Mouse (Mus musculus) adrenal gland, adult (tissue): Measurements from ENCODE around the gene Insr.
A peak's percentile ranks its signal among the peaks of the same experiment; 100 is the strongest.

Experiments
- DNase-seq, 2 experiments: peaks; one replicate each; pipeline ENCODE4 v3.0.0; 2022 to 2023; ENCODE audit warnings: low spot score in 1 of 2; ENCODE audit not compliant: inconsistent age in 2 of 2

Insr gene

DNA sequence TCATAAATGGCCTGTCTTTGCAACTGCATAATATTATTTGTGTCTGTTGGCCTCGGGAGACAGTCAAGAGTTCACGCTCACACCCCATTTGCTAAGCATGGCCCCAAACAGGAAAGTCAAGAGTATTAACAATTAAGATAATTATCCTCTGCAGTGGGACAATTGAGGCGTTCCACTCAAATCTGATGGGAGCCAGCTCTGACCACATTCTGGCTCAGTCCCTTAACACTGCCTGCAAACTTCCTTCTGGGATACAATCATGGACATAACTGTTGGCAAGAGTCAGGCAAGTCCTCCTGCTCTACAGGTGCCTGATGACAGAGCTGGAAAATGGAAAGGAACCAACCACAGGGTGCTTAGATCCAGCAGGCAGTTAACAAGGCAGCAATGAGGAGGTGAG, 43.1 kb downstream of the Insr start:
- no peak for DNase-seq

DNA sequence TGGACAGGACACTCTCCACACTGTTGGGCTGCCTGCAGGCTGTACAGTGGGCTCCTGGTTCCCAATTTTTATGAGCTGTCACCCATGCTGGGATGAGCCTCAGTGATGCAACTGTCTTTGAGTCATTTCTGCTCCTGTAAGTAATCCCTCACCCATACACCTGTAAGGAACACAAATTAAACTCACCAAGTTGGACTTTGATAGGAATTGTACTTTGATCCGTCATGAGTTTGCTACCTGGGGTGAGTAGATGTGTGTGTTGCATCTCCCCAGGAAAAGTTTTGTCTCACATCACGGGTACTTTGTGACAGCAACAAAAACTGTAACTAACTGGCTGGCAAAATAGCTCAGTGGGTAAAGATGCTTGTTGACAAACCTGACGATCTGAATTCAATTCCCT, 44.8 kb downstream of the Insr start:
- DNase-seq, result no peak

DNA sequence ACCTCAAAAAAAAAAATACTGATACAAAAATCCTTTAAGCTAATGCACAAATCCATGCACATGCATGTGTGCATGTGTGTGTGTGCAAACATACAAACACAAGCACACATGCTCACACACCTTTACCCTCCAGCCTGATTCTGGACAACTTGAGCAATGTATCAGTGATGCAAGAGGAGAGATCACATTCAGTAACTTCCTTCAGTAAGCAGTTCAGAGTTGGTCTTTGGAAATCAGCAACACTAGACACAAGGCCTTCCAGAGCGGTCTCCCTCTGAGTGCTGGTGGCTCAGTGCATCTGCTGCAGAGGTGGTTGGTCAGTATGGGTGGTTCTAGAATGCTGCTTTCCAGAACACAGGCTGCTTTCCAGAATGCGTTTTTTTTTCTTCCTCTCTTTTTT, 46.8 kb downstream of the Insr start:
- no peak for DNase-seq

DNA sequence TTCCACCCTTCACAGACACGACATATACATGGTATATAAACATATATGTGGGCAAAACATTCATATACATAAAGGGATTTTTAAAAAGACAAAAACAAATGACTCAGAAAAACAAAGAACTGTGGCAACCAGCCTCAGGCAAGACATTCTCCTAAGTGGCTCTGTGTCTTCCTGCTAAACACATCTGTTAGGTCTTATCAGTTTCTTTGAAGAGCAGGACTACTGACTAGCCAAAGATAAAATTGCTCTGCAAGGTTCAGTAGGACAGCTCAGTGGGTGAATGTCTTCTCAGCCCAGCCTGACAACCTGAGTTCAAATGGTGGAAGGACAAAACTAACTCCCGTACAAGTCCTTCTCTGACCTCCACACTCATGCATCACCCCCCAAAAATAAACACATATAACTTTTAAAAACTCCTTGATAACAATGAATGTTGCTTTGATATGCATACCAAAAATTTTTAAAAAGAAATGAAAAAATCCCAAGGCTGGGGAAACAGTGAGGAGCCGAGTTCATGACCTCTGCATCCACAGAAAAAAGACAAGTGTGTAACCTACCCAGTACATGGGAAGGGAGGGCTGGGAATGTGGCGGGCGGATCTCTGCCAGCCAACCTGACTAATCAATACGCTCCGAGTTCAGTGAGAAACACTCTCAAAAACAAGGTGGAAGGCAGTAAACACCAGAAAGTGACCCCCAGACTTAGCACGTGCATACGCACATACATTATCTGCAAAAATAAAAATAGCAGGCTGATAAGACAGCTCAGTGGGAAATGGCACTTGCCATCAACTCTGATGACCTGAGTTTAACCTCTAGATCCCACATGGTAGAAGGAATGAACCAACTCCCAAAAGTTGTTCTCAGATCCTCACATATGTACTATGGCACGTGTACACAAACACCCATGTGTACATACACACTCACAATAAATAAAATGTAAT, 49.0 kb downstream of the Insr start:
- no peak for DNase-seq

DNA sequence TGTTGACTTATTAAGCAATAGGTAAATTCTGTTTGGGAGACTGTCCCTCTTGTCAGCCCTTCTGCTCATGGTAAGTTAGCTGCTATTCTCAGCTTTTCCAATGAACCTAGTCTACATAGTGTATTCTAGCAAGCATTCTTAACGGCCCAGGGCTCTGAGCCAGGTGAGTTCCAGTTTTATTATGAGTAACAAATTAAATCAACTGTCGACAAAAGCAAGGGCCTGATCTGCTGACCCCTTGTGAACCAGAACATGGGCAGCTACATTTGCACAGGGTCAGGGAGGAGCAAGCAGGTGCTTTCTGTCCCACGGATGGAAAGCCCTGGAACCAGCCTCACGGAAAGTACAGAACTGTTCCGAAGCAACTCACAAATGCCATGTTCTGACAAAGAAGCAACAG, 52.0 kb downstream of the Insr start:
- no peak for DNase-seq

DNA sequence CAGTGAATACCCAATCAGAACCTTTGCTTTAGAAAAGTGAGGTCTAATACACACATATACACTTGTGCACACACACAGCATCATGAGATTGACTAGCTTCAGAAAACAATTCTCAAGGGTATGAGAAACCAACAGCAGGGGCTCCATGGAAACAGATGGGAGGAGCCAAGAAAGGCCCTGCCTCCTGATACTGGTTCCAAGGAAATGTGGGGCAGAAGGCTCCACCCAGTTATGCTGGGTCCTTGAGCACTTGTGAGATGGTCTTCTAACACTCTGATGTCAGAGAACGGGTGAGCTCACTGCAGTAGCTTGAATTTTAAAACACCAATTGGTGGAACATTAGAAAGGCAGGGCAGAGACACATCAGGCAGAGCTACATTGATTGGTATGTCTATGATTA, 53.7 kb downstream of the Insr start:
- peak in 1 of 2 experiments; percentile 82 for DNase-seq

DNA sequence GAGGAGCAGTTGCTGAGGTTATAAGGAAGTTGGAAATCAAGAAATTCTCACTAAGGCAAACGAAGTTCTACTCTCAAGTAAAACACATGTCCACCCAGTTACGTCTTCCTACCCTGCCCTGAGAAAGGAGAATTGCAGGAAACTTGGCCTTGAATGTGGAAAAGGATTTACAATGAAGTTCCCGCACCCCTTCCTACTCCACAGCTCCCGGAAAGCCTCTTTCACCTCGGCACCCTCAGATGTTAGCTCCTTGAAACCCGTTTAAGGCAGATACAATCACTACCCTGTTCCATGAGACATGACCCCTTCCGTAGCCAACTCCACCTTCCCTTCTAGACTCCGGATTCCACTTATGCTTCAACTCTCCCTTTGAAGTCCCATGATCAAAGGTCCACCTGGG, 54.2 kb downstream of the Insr start:
- no peak for DNase-seq

DNA sequence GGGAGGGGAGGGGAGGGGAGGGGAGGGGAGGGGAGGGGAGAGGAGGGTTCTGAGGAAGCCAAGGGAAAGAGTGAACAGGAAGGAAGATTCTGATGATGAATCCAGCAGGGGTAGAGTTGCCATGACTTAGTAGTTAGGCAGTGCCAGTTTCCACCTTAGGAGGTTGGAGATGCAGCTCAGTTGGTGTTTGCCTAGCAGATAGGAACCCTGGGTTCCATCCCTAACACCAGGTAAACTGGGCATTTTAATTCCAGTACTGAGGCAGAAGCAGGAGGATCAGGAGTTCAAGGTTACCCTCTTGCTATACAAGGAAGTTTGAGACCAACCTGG, 56.8 kb downstream of the Insr start:
- no peak for DNase-seq

DNA sequence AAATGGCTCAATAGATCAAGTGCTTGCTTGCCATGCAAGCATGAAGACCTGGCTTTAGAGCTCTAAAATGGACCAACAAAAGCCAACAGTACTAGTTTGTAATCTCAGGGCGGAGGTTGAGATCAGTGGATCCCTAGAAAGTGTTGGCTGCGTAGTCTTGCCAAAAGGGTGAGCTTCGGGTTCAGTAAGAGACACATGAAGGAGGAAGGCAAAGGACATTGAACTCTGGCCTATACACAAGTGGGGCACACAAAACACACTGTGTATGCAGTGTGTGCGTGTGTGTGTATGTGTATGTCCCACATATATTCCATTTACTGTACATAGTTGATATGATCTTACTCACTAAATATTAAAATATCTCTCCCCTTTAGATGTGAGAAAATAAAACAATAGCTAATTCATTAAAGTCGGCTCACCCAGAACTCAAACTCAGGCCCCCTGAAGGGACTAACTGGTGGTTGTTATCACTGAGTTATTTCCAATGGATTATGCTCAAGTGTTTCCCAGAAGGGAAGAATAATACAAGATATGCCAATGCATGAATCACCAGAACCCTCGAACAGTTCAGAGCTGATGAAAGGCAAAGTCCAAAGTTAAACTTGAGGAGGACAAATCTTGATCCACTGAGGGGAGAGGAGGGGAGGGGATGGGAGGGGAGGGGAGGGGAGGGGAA, 57.3 kb downstream of the Insr start:
- peak in 1 of 2 experiments; percentile 66 for DNase-seq

DNA sequence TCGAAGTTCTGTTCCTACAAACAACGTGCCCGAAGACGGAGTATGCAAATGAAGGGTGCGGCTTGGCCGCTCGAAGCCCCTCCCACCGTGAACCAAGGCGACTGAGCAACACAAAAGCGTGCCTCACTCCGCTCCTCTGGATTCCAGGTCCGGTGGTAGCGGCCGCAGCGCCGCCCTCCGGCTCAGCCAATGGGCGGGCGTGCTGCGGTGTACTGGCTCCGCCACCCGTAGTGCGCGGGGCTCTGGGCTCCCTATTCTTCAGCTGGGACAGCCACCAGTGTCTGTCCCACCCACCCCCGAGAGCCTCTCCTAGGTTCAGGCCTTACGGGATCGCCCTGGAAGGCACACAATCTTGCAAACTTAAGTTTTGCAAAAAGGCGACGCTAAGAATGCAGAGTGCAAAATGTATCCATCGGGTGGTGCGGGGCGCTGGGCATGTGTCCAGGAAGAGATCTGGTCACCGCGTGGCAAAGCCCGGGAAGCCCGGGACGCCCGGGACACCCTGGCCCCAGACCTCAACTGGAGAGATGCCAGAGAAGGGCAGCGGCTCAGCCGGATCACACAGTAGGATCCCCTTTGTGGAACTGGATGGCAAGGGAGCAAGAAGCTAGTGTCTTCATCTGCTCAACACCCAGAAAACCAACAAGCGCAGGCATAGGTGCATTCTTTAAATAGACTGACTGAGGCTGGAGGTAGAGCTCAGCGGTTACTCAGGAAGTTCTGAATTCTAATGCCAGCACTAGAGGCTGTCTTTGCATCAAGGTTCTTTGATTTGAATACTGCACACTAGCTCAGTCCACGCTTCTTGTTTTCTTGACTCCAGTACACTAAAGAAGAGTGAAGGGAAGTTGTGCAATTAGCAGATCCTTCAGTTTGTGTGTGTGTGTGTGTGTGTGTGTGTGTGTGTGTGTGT, 58.1 kb downstream of the Insr start:
- peak; percentile 93 to 96 for DNase-seq

DNA sequence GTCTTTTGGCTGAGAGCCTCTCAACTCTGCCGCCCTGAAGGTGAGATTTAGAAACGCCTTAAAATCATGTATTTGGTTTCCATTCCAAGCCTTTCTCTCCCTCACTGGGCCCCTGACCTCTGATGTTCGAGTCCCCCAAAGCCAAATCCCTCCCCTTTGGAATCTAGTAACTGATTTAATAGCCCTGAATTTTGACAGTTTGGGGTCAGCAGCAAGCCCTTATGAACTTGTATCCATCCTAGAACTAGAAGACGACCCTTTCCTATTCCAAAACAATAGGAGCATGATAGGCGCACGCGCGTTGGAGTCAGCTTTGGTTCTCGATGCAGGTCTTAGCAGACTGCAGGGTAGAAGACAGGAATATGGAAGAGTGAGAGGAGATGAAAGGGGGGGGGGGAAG, 58.9 kb downstream of the Insr start:
- DNase-seq, result peak; percentile 50 to 85

DNA sequence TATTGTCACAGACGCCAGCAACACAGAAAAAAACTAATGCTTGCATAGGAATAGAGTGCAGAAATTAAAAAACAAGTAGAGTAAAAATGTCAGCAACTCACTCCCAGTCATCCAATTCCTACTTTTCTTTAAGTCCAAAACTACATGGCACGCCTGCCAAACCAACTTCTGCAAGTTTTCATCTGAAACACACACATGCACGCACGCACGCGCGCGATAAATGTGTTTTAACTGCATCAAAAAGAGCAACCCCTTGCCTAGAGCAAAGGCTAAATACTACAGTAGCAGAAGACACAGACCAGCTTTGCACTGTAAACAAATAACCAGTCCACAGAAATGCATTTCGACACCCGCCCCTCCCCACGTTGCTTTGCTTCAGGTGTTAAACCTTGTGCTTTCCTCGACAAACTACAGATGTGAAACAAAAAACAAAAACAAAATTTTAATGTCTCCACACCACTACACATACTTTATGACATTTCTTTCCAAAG, 59.5 kb downstream of the Insr start:
- peak in 1 of 2 experiments; percentile 74 for DNase-seq

DNA sequence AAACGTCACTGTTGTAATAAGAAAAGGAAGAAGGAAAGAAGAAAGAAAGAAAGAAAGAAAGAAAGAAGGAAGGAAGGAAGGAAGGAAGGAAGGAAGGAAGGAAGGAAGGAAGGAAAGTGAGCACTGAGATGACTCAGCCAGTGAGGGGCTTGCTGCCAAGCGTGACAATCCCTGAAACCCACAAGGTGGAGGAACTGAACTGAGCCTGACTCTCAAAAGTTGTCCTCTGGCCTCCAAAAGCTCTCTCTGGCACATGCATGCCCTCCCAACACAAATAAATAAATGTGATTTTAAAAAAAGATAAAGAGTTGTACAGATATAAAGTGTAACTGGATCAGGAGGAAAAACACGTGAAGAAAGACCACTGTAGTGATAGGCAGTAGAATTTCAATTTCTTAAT, 60.2 kb downstream of the Insr start:
- peak in 1 of 2 experiments; percentile 61 for DNase-seq

DNA sequence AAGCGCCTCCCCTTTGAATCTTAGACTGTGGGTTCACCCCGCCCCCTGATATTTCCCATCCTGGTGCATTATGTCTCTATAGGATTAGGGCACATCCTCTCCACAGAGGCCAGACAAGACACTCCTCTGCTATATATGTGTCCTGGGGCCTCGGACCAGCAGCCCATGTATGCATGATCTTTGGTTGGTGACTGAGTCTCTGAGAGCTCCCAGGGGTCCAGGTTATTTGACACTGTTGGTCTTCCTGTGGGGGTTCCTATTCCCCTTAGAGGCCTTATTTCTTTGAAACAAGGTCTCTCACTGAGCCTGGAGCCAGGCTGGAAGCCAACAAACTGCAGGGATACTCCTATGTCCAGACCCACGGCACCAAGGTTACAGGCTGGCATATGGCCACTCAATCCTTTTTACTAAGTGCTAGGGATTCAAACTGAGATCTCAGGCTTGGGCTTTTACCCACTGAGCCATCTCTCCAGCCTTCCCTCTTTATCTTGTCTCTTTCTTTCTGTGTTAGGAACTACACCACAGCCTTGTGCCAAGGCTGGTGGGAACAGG, 62.8 kb downstream of the Insr start:
- DNase-seq, result peak; percentile 57 to 84

DNA sequence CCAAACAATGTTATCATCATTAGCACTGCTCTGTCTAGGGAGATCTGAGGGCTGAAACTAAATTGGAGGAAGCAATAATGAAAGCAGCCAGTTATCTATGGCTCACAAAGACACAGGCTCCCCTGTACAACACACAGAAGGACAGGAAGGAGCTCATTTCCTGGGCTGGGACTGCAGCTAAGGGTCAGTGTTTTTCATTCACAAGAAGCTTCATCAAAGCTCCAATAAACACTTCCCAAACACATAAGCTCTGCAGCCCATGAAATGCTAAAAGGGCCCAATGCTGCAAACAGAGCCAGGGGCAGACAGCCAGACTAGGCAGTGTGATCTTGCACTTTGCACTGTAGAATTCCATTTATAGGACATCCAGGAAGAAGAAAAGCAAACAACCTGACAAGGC, 63.9 kb downstream of the Insr start:
- peak in 1 of 2 experiments; percentile 76 for DNase-seq

DNA sequence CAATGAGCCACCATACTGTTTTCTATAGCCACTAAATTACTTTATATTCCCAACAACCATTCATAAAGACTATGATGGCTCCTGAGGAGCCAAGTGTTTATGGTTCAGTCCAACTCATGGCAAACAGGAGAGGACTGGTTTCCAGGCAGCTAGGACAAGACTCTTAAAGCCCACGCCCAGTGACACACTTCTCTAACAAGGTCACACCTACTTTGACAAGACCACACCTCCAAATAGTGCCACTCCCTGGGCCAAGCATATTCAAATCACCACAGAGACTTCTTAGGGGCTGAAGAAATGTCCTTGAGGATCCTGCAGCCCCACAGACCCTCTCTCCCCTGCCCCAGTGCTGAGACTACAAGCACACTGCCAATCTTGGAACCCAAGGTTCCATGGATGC, 64.8 kb downstream of the Insr start:
- no peak for DNase-seq

DNA sequence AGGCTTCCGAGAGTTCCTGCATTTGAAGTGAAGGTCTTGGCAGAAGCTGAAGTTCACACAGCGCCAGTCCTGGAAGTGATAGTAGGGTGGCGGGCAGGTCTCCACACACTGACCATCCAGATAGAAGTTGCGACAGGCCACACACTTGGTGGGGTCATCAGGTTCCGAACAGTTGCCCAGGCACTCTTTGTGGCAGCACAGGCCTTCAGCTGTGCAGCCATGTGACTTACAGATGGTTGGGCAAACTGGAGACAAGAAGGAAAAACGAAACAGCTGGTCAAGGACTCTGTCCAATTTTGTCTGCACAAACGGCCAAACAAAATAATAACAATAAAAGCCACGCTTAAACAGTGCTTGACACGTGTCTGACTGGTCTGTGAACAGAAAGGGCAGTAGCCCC, 68.0 kb downstream of the Insr start:
- DNase-seq, result peak; percentile 68 to 90

DNA sequence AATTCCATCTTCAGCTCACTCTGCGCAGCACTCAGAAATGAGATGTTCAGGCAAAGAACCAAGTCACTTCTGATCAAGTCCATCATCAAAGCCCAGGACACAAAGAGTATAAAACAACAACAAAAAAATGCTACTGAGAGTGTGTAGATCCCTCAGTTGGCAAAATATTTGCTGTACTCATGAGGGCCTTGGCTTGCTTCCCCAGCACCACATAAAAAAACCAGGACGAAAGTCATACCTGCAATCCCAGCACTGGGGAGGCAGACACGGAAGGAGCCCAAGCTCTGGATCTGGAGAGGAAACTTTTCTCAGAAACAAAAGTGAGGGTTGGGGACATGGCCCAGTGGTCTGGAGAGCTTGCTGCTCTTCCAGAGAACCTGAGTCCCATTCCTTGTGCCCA, 69.5 kb downstream of the Insr start:
- peak in 1 of 2 experiments; percentile 64 for DNase-seq

DNA sequence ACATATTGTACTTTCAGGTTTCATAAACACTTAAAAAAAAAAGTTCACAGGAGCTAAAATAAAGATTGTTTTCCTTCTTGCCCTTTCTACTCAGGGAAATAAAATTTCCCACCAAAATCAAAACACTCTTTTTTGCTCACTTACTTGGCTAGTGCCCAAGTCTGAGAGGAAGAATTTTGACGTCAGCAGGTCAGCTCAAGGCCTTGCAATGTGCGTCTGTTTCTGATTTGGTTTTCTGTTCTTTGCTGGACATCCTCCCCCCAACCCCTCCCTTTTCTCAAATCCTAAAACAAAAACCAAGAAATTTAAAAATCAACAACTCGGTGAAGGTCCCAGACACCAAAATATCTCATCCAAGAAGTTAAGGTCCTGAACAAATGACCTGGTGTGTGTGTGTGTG, 70.1 kb downstream of the Insr start:
- peak; percentile 79 to 92 for DNase-seq

DNA sequence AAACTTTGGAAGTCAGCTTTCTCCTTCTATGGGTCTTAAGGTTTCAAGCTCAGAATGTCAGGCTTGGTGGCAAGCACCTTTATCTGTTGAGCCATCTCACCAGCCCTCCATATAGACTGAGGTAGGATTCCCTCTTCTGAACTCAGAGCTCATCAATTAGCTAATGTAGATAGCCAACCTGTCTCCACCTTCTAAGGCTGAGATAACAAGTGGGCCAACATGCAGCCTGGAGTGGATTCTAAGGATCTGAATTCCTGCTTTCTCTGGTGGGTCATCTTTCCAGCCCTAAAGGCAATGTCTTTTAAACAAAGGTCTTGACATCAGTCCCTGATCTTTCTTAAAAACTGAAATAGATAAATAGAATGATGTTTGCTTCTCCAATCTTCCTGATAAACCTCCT, 70.7 kb downstream of the Insr start:
- peak in 1 of 2 experiments; percentile 68 for DNase-seq
